Comparison of ENCODE assay signal across 13 mouse cellular contexts in the genomic region with DNA sequence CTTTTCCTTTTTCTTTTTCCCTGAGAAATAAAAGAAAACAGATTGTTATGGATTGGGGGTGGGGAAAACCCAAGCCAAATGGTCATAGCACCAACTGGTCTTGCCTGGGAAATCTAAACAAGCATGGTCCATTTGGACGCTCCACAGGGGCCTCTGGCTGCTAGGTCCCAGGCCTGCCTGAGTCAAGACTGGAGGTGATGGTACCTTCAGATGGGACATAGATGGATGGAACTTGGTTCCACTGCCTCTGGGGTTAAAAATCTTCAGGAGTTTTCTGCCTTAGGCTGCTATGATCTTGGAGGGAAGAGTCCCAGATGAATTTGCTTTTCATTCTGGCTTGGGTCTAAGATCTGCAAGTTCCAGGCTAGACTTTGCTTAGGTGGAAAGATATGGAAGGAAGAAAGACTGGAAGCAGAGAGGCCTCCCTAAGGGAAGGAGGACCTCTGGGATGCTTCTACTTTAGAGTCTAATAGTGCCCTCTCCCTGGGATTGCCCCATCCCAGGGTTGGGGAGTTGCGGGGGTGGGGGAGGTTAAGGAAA. TPM values are rescaled to one million over a fixed set of nuclear protein-coding genes. Genes with fewer than 3 reads are reported as not detected.
DNase-seq lines count a peak whose midpoint lies in the region; ATAC-seq lines count a peak whose summit lies in the region.
"Had no signal": no experiment of that assay in that cellular context is flagged by ENCODE, and none has a peak within 500 bp of the region (broad histone marks: within the 10 kb centered on the region; RNA-seq: fewer than 3 reads in every experiment).

No protein-coding gene starts in this region.

- no peaks in the 10 kb centered on the region for H3K9me3 ChIP-seq in lung, embryonic 16.5 days (ENCODE audit: control insufficient read depth, low read length)
- no peaks in the 10 kb centered on the region for H3K9me3 ChIP-seq in hindbrain, embryonic 14.5 days (ENCODE audit: control insufficient read depth, low read length)
- no peaks in the 10 kb centered on the region for H3K9me3 ChIP-seq in kidney, embryonic 16.5 days (ENCODE audit: low read length)
- no peaks in the 10 kb centered on the region for H3K9me3 ChIP-seq in stomach, embryonic 15.5 days
- H3K9me3 ChIP-seq: embryonic facial prominence, embryonic 12.5 days had no signal

- peaks cover 33% of the 10 kb centered on the region for H3K27me3 ChIP-seq in lung, embryonic 16.5 days (ENCODE audit: control insufficient read depth, insufficient read depth, low read depth, low read length)
- peaks cover 67% of the 10 kb centered on the region for H3K27me3 ChIP-seq in hindbrain, embryonic 14.5 days (ENCODE audit: control insufficient read depth, insufficient read depth, low read length)
- H3K27me3 ChIP-seq in kidney, embryonic 16.5 days (ENCODE audit: insufficient read depth, low read length), result no peaks in the 10 kb centered on the region
- peaks cover 33% of the 10 kb centered on the region for H3K27me3 ChIP-seq in stomach, embryonic 15.5 days (replicated peaks)

- ATAC-seq in lung, embryonic 16.5 days (ENCODE audit: low read depth), result no peak
- no peak for ATAC-seq in hindbrain, embryonic 14.5 days (ENCODE audit: low FRiP score)
- ATAC-seq in kidney, embryonic 16.5 days (ENCODE audit: low FRiP score, low TSS enrichment), result no peak
- no peak for ATAC-seq in stomach, embryonic 15.5 days (ENCODE audit: insufficient read depth, low FRiP score, low read depth)
- no peak for ATAC-seq in megakaryocyte progenitor cell, adult 5-6 weeks (replicated peaks; ENCODE audit: poor library complexity)
- ATAC-seq in CD4-positive, CD25-positive, alpha-beta regulatory T cell, adult 4 months, result no peak

- peak overlapping the region; percentile 46 for H3K4me3 ChIP-seq in lung, embryonic 16.5 days (ENCODE audit: low read length)
- H3K4me3 ChIP-seq in hindbrain, embryonic 14.5 days (replicated peaks; ENCODE audit: low read length), result peak overlapping the region; percentile 48
- peak overlapping the region; percentile 19 for H3K4me3 ChIP-seq in kidney, embryonic 16.5 days (ENCODE audit: low read length)
- 0 out of 2 replicates have a peak overlapping the region, but pooled peaks have one; percentile 3 for H3K4me3 ChIP-seq in stomach, embryonic 15.5 days (replicated peaks)
- H3K4me3 ChIP-seq: embryonic facial prominence, embryonic 12.5 days had no signal

- peak overlapping the region; percentile 60 for H3K9ac ChIP-seq in lung, embryonic 16.5 days (ENCODE audit: low read length)
- peak overlapping the region; percentile 97 for H3K9ac ChIP-seq in hindbrain, embryonic 14.5 days
- peak overlapping the region; percentile 68 for H3K9ac ChIP-seq in kidney, embryonic 16.5 days (replicated peaks; ENCODE audit: low read length)
- H3K9ac ChIP-seq in stomach, embryonic 15.5 days, result no peak overlapping the region
- H3K9ac ChIP-seq: embryonic facial prominence, embryonic 12.5 days had no signal

- peaks cover 18% of the 10 kb centered on the region for H3K4me1 ChIP-seq in lung, embryonic 16.5 days (replicated peaks; ENCODE audit: control insufficient read depth, insufficient read depth, low read length)
- H3K4me1 ChIP-seq in hindbrain, embryonic 14.5 days (replicated peaks; ENCODE audit: control insufficient read depth, insufficient read depth, low read length), result peaks cover 28% of the 10 kb centered on the region
- peaks cover 90% of the 10 kb centered on the region for H3K4me1 ChIP-seq in kidney, embryonic 16.5 days (ENCODE audit: insufficient read depth, low read length)
- H3K4me1 ChIP-seq in stomach, embryonic 15.5 days, result peaks cover 44% of the 10 kb centered on the region
- H3K4me1 ChIP-seq: embryonic facial prominence, embryonic 12.5 days had no signal

- 33% methylated on average over 2 of the region's 2 CpGs for WGBS in lung, embryonic 16.5 days
- 10% methylated on average over 2 of the region's 2 CpGs for whole genome bisulfite sequencing in hindbrain, embryonic 14.5 days
- WGBS in kidney, embryonic 16.5 days, result 34% methylated on average over 2 of the region's 2 CpGs
- WGBS in stomach, embryonic 15.5 days, result 24% methylated on average over 2 of the region's 2 CpGs

- DNase-seq in lung, adult 18-20 months, result no peak
- peak; percentile 40 for DNase-seq in hindbrain, embryonic 14.5 days (ENCODE audit: low spot score)
- no peak for DNase-seq in right cerebral cortex, postnatal 14 days
- DNase-seq: cerebellum, adult 11 months; right cerebral cortex, adult 18-20 months had no signal

- peak overlapping the region; percentile 65 for H3K4me2 ChIP-seq in lung, embryonic 16.5 days (ENCODE audit: low read depth, low read length)
- H3K4me2 ChIP-seq in hindbrain, embryonic 14.5 days (replicated peaks), result peak overlapping the region; percentile 77
- H3K4me2 ChIP-seq in kidney, embryonic 16.5 days (replicated peaks; ENCODE audit: low read depth, low read length), result peak overlapping the region; percentile 90
- peak overlapping the region; percentile 65 for H3K4me2 ChIP-seq in stomach, embryonic 15.5 days

- peak overlapping the region; percentile 93 for H3K27ac ChIP-seq in lung, embryonic 16.5 days (ENCODE audit: low read length)
- peak overlapping the region; percentile 99 for H3K27ac ChIP-seq in hindbrain, embryonic 14.5 days
- H3K27ac ChIP-seq in kidney, embryonic 16.5 days (ENCODE audit: low read length), result peak overlapping the region; percentile 99
- H3K27ac ChIP-seq in stomach, embryonic 15.5 days, result peak overlapping the region; percentile 94
- H3K27ac ChIP-seq: embryonic facial prominence, embryonic 12.5 days had no signal

- peaks cover 2% of the 10 kb centered on the region; the same call in 1 of the 2 replicates for H3K36me3 ChIP-seq in lung, embryonic 16.5 days (ENCODE audit: control insufficient read depth, insufficient read depth, low read length)
- H3K36me3 ChIP-seq in hindbrain, embryonic 14.5 days (replicated peaks; ENCODE audit: control insufficient read depth, insufficient read depth), result 0 out of 2 replicates have a peak, but pooled peaks cover 5% of the 10 kb centered on the region
- H3K36me3 ChIP-seq in kidney, embryonic 16.5 days (ENCODE audit: insufficient read depth, low read length), result peaks cover 28% of the 10 kb centered on the region
- no peaks in the 10 kb centered on the region for H3K36me3 ChIP-seq in stomach, embryonic 15.5 days
- H3K36me3 ChIP-seq: embryonic facial prominence, embryonic 12.5 days had no signal

RNA-seq across cellular contexts. Expression of a gene that starts 7.0 kb away (rescaled TPM):
- polyA plus RNA-seq in lung, embryonic 16.5 days (2015; fragmentation: Nextera tagmentation; extraction: Ambion mirVana), result 20.1 and 24.0 TPM in 2 replicates
- polyA plus RNA-seq in hindbrain, embryonic 14.5 days (2014; fragmentation: Nextera tagmentation; extraction: Ambion mirVana), result 39.5 and 42.9 TPM in 2 replicates
- 34.4 and 36.1 TPM in 2 replicates for polyA plus RNA-seq in kidney, embryonic 16.5 days (2015; fragmentation: Nextera tagmentation; extraction: Ambion mirVana)
- 20.3 and 21.0 TPM in 2 replicates for polyA plus RNA-seq in stomach, embryonic 15.5 days (2015; fragmentation: Nextera tagmentation; extraction: Ambion mirVana)
- total RNA-seq in megakaryocyte progenitor cell, adult 5-6 weeks (2015), result 0.07 and 0.49 TPM in 2 replicates
- total RNA-seq in megakaryocyte progenitor cell, adult 5-6 weeks (2017), result 0.12 and 0.14 TPM in 2 replicates
- under 1 TPM in 1 of 2 experiments, not detected in 1; 0.09 TPM for polyA plus RNA-seq in CD4-positive, CD25-positive, alpha-beta regulatory T cell, adult 4 months (2017; shearing (Covaris generic))
- total RNA-seq: left cerebral cortex, postnatal 14 days; monocyte, adult 5-6 weeks had no signal

RNA-seq across cellular contexts. Expression of a gene that starts 20.1 kb away (rescaled TPM):
- 2.1 and 2.6 TPM in 2 replicates for polyA plus RNA-seq in lung, embryonic 16.5 days (2015; fragmentation: Nextera tagmentation; extraction: Ambion mirVana)
- polyA plus RNA-seq in hindbrain, embryonic 14.5 days (2014; fragmentation: Nextera tagmentation; extraction: Ambion mirVana), result 12.8 and 17.2 TPM in 2 replicates
- 3.7 and 4.3 TPM in 2 replicates for polyA plus RNA-seq in kidney, embryonic 16.5 days (2015; fragmentation: Nextera tagmentation; extraction: Ambion mirVana)
- polyA plus RNA-seq in stomach, embryonic 15.5 days (2015; fragmentation: Nextera tagmentation; extraction: Ambion mirVana), result 2.5 and 2.7 TPM in 2 replicates
- total RNA-seq in megakaryocyte progenitor cell, adult 5-6 weeks (2015), result 1.2 and 1.6 TPM in 2 replicates
- 0.83 and 1.3 TPM in 2 replicates for total RNA-seq in megakaryocyte progenitor cell, adult 5-6 weeks (2017)
- under 1 TPM; 0.22 to 0.56 TPM for polyA plus RNA-seq in CD4-positive, CD25-positive, alpha-beta regulatory T cell, adult 4 months (2017; shearing (Covaris generic))
- total RNA-seq: left cerebral cortex, postnatal 14 days had no signal

RNA-seq across cellular contexts. Expression of a gene that starts 22.3 kb away (rescaled TPM):
- polyA plus RNA-seq in lung, embryonic 16.5 days (2015; fragmentation: Nextera tagmentation; extraction: Ambion mirVana), result 0.18 TPM in 1 of 2 replicates, not detected in the other
- 0.33 and 0.56 TPM in 2 replicates for polyA plus RNA-seq in hindbrain, embryonic 14.5 days (2014; fragmentation: Nextera tagmentation; extraction: Ambion mirVana)
- 0.08 and 0.12 TPM in 2 replicates for polyA plus RNA-seq in kidney, embryonic 16.5 days (2015; fragmentation: Nextera tagmentation; extraction: Ambion mirVana)
- polyA plus RNA-seq in stomach, embryonic 15.5 days (2015; fragmentation: Nextera tagmentation; extraction: Ambion mirVana), result 0.10 TPM in 1 of 2 replicates, not detected in the other
- not detected in 2 replicates for total RNA-seq in megakaryocyte progenitor cell, adult 5-6 weeks (2015)
- not detected in 2 replicates for total RNA-seq in megakaryocyte progenitor cell, adult 5-6 weeks (2017)
- not detected for polyA plus RNA-seq in CD4-positive, CD25-positive, alpha-beta regulatory T cell, adult 4 months (2017; shearing (Covaris generic))
- total RNA-seq: left cerebral cortex, postnatal 14 days; monocyte, adult 5-6 weeks had no signal

RNA-seq across cellular contexts. Expression of a gene that starts 25.2 kb away (rescaled TPM):
- 3.4 TPM in 2 replicates for polyA plus RNA-seq in lung, embryonic 16.5 days (2015; fragmentation: Nextera tagmentation; extraction: Ambion mirVana)
- 4.0 and 5.4 TPM in 2 replicates for polyA plus RNA-seq in hindbrain, embryonic 14.5 days (2014; fragmentation: Nextera tagmentation; extraction: Ambion mirVana)
- 4.1 and 6.2 TPM in 2 replicates for polyA plus RNA-seq in kidney, embryonic 16.5 days (2015; fragmentation: Nextera tagmentation; extraction: Ambion mirVana)
- 3.4 and 3.6 TPM in 2 replicates for polyA plus RNA-seq in stomach, embryonic 15.5 days (2015; fragmentation: Nextera tagmentation; extraction: Ambion mirVana)
- 1.7 and 2.7 TPM in 2 replicates for total RNA-seq in megakaryocyte progenitor cell, adult 5-6 weeks (2015)
- 1.5 and 2.2 TPM in 2 replicates for total RNA-seq in megakaryocyte progenitor cell, adult 5-6 weeks (2017)
- 1 to 10 TPM; 1.9 to 2.5 TPM for polyA plus RNA-seq in CD4-positive, CD25-positive, alpha-beta regulatory T cell, adult 4 months (2017; shearing (Covaris generic))
- total RNA-seq: left cerebral cortex, postnatal 14 days had no signal

RNA-seq across cellular contexts. Expression of a gene that starts 40.1 kb away (rescaled TPM):
- 39.2 and 46.6 TPM in 2 replicates for polyA plus RNA-seq in lung, embryonic 16.5 days (2015; fragmentation: Nextera tagmentation; extraction: Ambion mirVana)
- polyA plus RNA-seq in hindbrain, embryonic 14.5 days (2014; fragmentation: Nextera tagmentation; extraction: Ambion mirVana), result 140 and 157 TPM in 2 replicates
- 19.2 and 24.3 TPM in 2 replicates for polyA plus RNA-seq in kidney, embryonic 16.5 days (2015; fragmentation: Nextera tagmentation; extraction: Ambion mirVana)
- polyA plus RNA-seq in stomach, embryonic 15.5 days (2015; fragmentation: Nextera tagmentation; extraction: Ambion mirVana), result 17.6 and 17.9 TPM in 2 replicates
- 0.07 and 0.44 TPM in 2 replicates for total RNA-seq in megakaryocyte progenitor cell, adult 5-6 weeks (2015)
- total RNA-seq in megakaryocyte progenitor cell, adult 5-6 weeks (2017), result 0.14 TPM in 1 of 2 replicates, not detected in the other
- polyA plus RNA-seq in CD4-positive, CD25-positive, alpha-beta regulatory T cell, adult 4 months (2017; shearing (Covaris generic)), result not detected
- total RNA-seq: left cerebral cortex, postnatal 14 days; monocyte, adult 5-6 weeks had no signal

Comparison
In these comparisons a context has a peak if more than half of its experiments do, and no peak if none do; other contexts are left out.
1. RNA of a gene that starts 7.0 kb away (polyA plus RNA-seq): 39.5 to 42.9 TPM in hindbrain, embryonic 14.5 days, 34.4 to 36.1 TPM in kidney, embryonic 16.5 days, 20.1 to 24.0 TPM in lung, embryonic 16.5 days and 20.3 to 21.0 TPM in stomach, embryonic 15.5 days; 0.09 TPM in CD4-positive, CD25-positive, alpha-beta regulatory T cell, adult 4 months; every median in the first group is over 10 times any median in the second.
2. Peak in every context shown above with its lines, with median percentiles within 50 percentile points of each other: H3K27ac ChIP-seq, H3K4me2 ChIP-seq and H3K4me3 ChIP-seq.